15 mouse cellular contexts compared by ENCODE assay signal in genomic region chr10:20160914-20161313, GRCm38 (mm10). TPM values are rescaled to one million over a fixed set of nuclear protein-coding genes. Genes with fewer than 3 reads are reported as not detected.
DNase-seq lines count a peak whose midpoint lies in the region; ATAC-seq and TF ChIP-seq lines count a peak whose summit lies in the region.
"Had no signal": no experiment of that assay in that cellular context is flagged by ENCODE, and none has a peak within 500 bp of the region (broad histone marks: within the 10 kb centered on the region; RNA-seq: fewer than 3 reads in every experiment).

No protein-coding gene starts in this region.

- H3K9ac ChIP-seq in liver, adult 2 months (ENCODE audit: low read depth, low read length): no peak overlapping the region
- H3K9ac ChIP-seq in liver, embryonic 12.5 days: no peak overlapping the region
- H3K9ac ChIP-seq in midbrain, embryonic 11.5 days (ENCODE audit: low read length): no peak overlapping the region
- H3K9ac ChIP-seq: embryonic facial prominence, embryonic 13.5 days had no signal

- no peaks in the 10 kb centered on the region for H3K27me3 ChIP-seq in liver, adult 2 months (ENCODE audit: control insufficient read depth, insufficient read depth, low read length)
- no peaks in the 10 kb centered on the region for H3K27me3 ChIP-seq in liver, embryonic 12.5 days (replicated peaks)
- no peaks in the 10 kb centered on the region for H3K27me3 ChIP-seq in midbrain, embryonic 11.5 days (ENCODE audit: control insufficient read depth, insufficient read depth, low read length)
- H3K27me3 ChIP-seq: embryonic facial prominence, embryonic 13.5 days had no signal

- no peaks in the 10 kb centered on the region for H3K9me3 ChIP-seq in liver, embryonic 12.5 days (replicated peaks)
- H3K9me3 ChIP-seq in midbrain, embryonic 11.5 days (ENCODE audit: control insufficient read depth, low read length): no peaks in the 10 kb centered on the region
- H3K9me3 ChIP-seq: embryonic facial prominence, embryonic 13.5 days had no signal

- no peak for TF ChIP-seq CTCF in liver, adult 2 months (IDR thresholded peaks at IDR 0.05; ENCODE audit: low read depth, low read length)

- H3K27ac ChIP-seq in liver, adult 2 months (replicated peaks; ENCODE audit: insufficient read depth, low read depth, low read length): no peak overlapping the region
- no peak overlapping the region for H3K27ac ChIP-seq in liver, embryonic 12.5 days
- H3K27ac ChIP-seq in midbrain, embryonic 11.5 days (ENCODE audit: low read depth, low read length): no peak overlapping the region
- H3K27ac ChIP-seq: embryonic facial prominence, embryonic 13.5 days had no signal

- 31% methylated on average over 8 of the region's 8 CpGs for WGBS in liver, adult 2 months
- 42% methylated on average over 8 of the region's 8 CpGs for WGBS in liver, embryonic 12.5 days (ENCODE audit: insufficient replicate concordance)
- WGBS in midbrain, embryonic 11.5 days: 59% methylated on average over 8 of the region's 8 CpGs

- TF ChIP-seq POLR2A in liver, adult 2 months (IDR thresholded peaks at IDR 0.05; ENCODE audit: extremely low read depth, insufficient read depth, low read length): no peak

- no peaks in the 10 kb centered on the region for H3K36me3 ChIP-seq in liver, adult 2 months (ENCODE audit: control insufficient read depth, insufficient read depth, low read length)
- no peaks in the 10 kb centered on the region for H3K36me3 ChIP-seq in liver, embryonic 12.5 days
- no peaks in the 10 kb centered on the region for H3K36me3 ChIP-seq in midbrain, embryonic 11.5 days (ENCODE audit: control insufficient read depth, insufficient read depth, low read length)
- H3K36me3 ChIP-seq: embryonic facial prominence, embryonic 13.5 days had no signal

- no peak overlapping the region for H3K4me2 ChIP-seq in liver, embryonic 12.5 days
- no peak overlapping the region for H3K4me2 ChIP-seq in midbrain, embryonic 11.5 days
- H3K4me2 ChIP-seq: embryonic facial prominence, embryonic 13.5 days had no signal

- H3K79me2 ChIP-seq in liver, adult 2 months (ENCODE audit: control insufficient read depth, insufficient read depth, low read length): peaks cover 37% of the 10 kb centered on the region; the same call in 1 of the 2 replicates

- ATAC-seq in liver, embryonic 12.5 days: no peak
- ATAC-seq in megakaryocyte-erythroid progenitor cell, adult 5-6 weeks (replicated peaks; ENCODE audit: low FRiP score, low TSS enrichment, poor library complexity, severe bottlenecking): peak; percentile 93
- no peak for ATAC-seq in midbrain, embryonic 11.5 days (ENCODE audit: low FRiP score)
- no peak for ATAC-seq in monocyte, adult 5-6 weeks (replicated peaks; ENCODE audit: insufficient number of reproducible peaks, low FRiP score, low TSS enrichment, poor library complexity, severe bottlenecking)
- ATAC-seq: CD4-positive, CD25-positive, alpha-beta regulatory T cell, adult 4 months; forebrain, embryonic 14.5 days had no signal

- DNase-seq in liver, adult 2 months (ENCODE audit: extremely low read depth, low read depth, low spot score): peak; percentile 73
- peak; percentile 93 for DNase-seq in R1 (ENCODE audit: low read depth, low spot score)
- peak; percentile 55 to 64 for DNase-seq in kidney, adult 8-10 months
- no peak for DNase-seq in midbrain, embryonic 11.5 days (ENCODE audit: low spot score, missing footprints)
- no peak for DNase-seq in spleen, adult 12 weeks (ENCODE audit: low spot score)
- DNase-seq: cerebellum, adult 2 months; gastrocnemius, postnatal 14 days; lung, postnatal 4 days; thymus, postnatal 36 days had no signal

- peaks cover 16% of the 10 kb centered on the region for H3K4me1 ChIP-seq in liver, adult 2 months (ENCODE audit: control insufficient read depth, insufficient read depth, low read length)
- peaks cover 12% of the 10 kb centered on the region for H3K4me1 ChIP-seq in liver, embryonic 12.5 days
- no peaks in the 10 kb centered on the region for H3K4me1 ChIP-seq in midbrain, embryonic 11.5 days (ENCODE audit: control insufficient read depth, insufficient read depth, low read length)
- H3K4me1 ChIP-seq: embryonic facial prominence, embryonic 13.5 days had no signal

- H3K4me3 ChIP-seq in liver, adult 2 months (ENCODE audit: insufficient read depth, low read depth, low read length): no peak overlapping the region
- no peak overlapping the region for H3K4me3 ChIP-seq in liver, embryonic 12.5 days
- H3K4me3 ChIP-seq in midbrain, embryonic 11.5 days (ENCODE audit: low read depth, low read length): no peak overlapping the region
- H3K4me3 ChIP-seq: embryonic facial prominence, embryonic 13.5 days had no signal

RNA-seq across cellular contexts. Expression of gene Map7, which starts 12.6 kb away (rescaled TPM):
- total RNA-seq in liver, adult 2 months (2014; rRNA removed): 13.7 and 15.6 TPM in 2 replicates
- 9.5 and 11.1 TPM in 2 replicates for polyA plus RNA-seq in liver, adult 2 months (2012; rRNA removed)
- polyA plus RNA-seq in liver, embryonic 12.5 days (2016; fragmentation: Nextera tagmentation; extraction: Ambion mirVana): 5.6 and 6.6 TPM in 2 replicates
- total RNA-seq in megakaryocyte-erythroid progenitor cell, adult 5-6 weeks (2014; fragmentation: Nextera tagmentation): 39.3 and 41.9 TPM in 2 replicates
- total RNA-seq in megakaryocyte-erythroid progenitor cell, adult 5-6 weeks (2017): 58.8 and 64.9 TPM in 2 replicates
- polyA plus RNA-seq in midbrain, embryonic 11.5 days (2014; fragmentation: Nextera tagmentation; extraction: Ambion mirVana): 5.6 and 6.3 TPM in 2 replicates
- total RNA-seq in monocyte, adult 5-6 weeks (2017): 1.4 to 3.3 TPM (median 1.6 TPM) in 3 replicates

Comparison
In these comparisons a context has a peak if more than half of its experiments do, and no peak if none do; other contexts are left out.
1. DNase-seq: peak in liver, adult 2 months (single experiment), R1 (single experiment) and kidney, adult 8-10 months (2 of 2); none in midbrain, embryonic 11.5 days (single experiment) and spleen, adult 12 weeks (single experiment).